Mouse (Mus musculus) hindbrain, embryonic 10.5 days (tissue): Measurements from ENCODE around the gene Srcin1. TPM values are rescaled to one million over a fixed set of nuclear protein-coding genes. Genes with fewer than 3 reads are reported as not detected.

Experiments
- DNase-seq: peaks from one replicate; pipeline ENCODE4 v3.0.0-alpha.2; 2017; ENCODE audit warnings: low spot score
- H3K27ac ChIP-seq: fragments of 300-500 bp; sonication (generic); 2 replicates; pipeline ENCODE4 v1.5.1; 2016; ENCODE audit warnings: mild to moderate bottlenecking, moderate library complexity
- H3K27me3 ChIP-seq: fragments of 300-500 bp; sonication (generic); 2 replicates; pipeline ENCODE4 v1.6.1; 2016; ENCODE audit warnings: mild to moderate bottlenecking; ENCODE audit not compliant: poor library complexity, insufficient read depth, severe bottlenecking
- H3K36me3 ChIP-seq: fragments of 300-500 bp; sonication (generic); 2 replicates; pipeline ENCODE4 v1.6.1; 2016; ENCODE audit warnings: mild to moderate bottlenecking, moderate library complexity
- H3K4me1 ChIP-seq: fragments of 300-500 bp; sonication (generic); replicated peaks from 2 replicates; pipeline ENCODE4 v1.6.1; 2016; ENCODE audit warnings: mild to moderate bottlenecking
- H3K4me3 ChIP-seq: fragments of 300-500 bp; sonication (generic); 2 replicates; pipeline ENCODE4 v1.5.1; 2016; ENCODE audit warnings: mild to moderate bottlenecking, moderate library complexity
- H3K9me3 ChIP-seq: fragments of 300-500 bp; sonication (generic); 2 replicates; pipeline ENCODE4 v1.6.1; 2016; ENCODE audit warnings: mild to moderate bottlenecking, moderate library complexity
- WGBS: fragments of 180-500 bp; shearing (Covaris S2); methylation state at CpG from one replicate; pipeline ENCODE4 v1.1.7; 2016; 5-methylcytosine and 5-hydroxymethylcytosine counted together
- polyA plus RNA-seq: library from polyadenylated mRNA; unstranded; fragments of >200 nt; fragmentation: Nextera tagmentation; extraction: Ambion mirVana; gene quantifications from 2 replicates; pipeline ENCODE4 v1.2.1, GENCODE M21; 2016

Gene Srcin1
- polyA plus RNA-seq, 1 experiment from 2014 or later, result 1.8 TPM

- 58% methylated on average over 3 of the region's 3 CpGs for WGBS
- Histone ChIP-seq H3K27me3 (peaks cover 100% of the 10 kb centered on the region), H3K9me3 (no peaks in the 10 kb centered on the region), H3K4me3 (no peak overlapping the region), H3K4me1 (peaks cover 98% of the 10 kb centered on the region), H3K27ac (peak overlapping the region; percentile 37; the same call in 1 of the 2 replicates), H3K36me3 (no peaks in the 10 kb centered on the region)
- no peak for DNase-seq
Observed at GRCm38 (mm10) chr11:97562536-97562935, 13.4 kb downstream of the Srcin1 start.

DNA sequence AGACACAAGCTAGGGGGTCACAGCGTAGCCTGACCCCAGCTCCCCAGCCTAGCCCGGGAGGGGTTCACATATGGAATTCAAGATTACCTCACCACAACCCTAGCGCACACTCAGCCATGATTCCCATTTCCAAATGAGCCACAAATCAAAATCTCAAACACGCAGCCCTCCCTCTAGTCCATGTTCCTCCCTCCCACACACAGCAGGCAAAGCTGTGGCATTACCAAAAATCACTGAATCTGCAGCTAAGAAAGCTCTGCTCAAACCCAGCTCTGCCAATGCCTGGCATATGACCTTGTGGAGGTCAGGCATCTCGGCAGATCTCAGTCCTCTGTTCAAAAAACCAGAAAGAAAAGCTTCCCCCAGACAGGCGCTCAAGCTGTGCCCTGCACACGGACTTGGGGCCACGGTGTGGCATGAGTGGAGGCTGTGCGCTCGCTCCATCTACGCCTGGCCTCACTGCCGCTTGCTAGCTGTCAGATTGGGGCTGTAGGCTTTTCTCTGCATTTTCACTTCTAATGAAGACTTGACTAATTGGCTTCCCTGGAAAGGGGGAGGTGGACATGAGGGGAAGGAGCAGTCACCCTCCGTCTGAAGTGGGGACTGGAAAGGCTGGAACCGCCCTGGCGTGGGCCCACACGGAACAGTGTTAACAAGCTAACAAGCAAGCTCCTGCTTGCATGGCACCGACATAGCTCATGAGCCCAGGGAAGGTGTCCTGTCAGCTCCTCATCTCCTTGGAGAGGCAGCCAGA lies 15.6 kb downstream of the Srcin1 start:
- H3K36me3 ChIP-seq, result no peaks in the 10 kb centered on the region
- no peaks in the 10 kb centered on the region for H3K9me3 ChIP-seq
- 33% methylated on average over 17 of the region's 17 CpGs for WGBS
- no peak overlapping the region for H3K4me3 ChIP-seq
- no peak for DNase-seq
- H3K27me3 ChIP-seq, result peaks cover 94% of the 10 kb centered on the region
- H3K27ac ChIP-seq, result peak overlapping the region; percentile 54; the same call in 1 of the 2 replicates
- peaks cover 97% of the 10 kb centered on the region for H3K4me1 ChIP-seq

DNA sequence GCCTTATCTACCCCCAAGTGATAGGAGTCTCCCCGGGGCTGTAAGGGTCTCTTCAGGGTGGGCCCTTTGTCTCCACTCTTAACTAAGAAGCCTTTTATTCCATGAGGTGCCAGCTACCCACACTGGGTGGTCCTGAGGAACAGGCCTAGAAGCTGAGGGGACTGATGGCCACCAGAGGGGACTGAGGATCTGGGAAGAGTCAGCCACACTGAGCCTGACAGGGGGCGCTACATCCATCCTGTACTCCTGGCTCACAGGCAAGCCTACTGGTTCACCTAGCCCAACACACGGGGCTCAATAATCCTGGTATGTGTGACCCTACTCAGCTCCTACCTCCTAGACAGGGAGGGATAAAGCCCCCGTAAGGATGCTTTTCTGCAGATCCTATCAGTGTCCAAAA lies 16.4 kb downstream of the Srcin1 start:
- no peak for DNase-seq
- H3K9me3 ChIP-seq, result no peaks in the 10 kb centered on the region
- 0 out of 2 replicates have a peak overlapping the region, but pooled peaks have one; percentile 12 for H3K27ac ChIP-seq
- H3K4me1 ChIP-seq, result peaks cover 92% of the 10 kb centered on the region
- peaks cover 88% of the 10 kb centered on the region for H3K27me3 ChIP-seq
- H3K36me3 ChIP-seq, result no peaks in the 10 kb centered on the region
- 33% methylated on average over 4 of the region's 4 CpGs for WGBS
- H3K4me3 ChIP-seq, result no peak overlapping the region

- H3K27me3 ChIP-seq, result peaks cover 86% of the 10 kb centered on the region
- H3K27ac ChIP-seq, result no peak overlapping the region
- H3K36me3 ChIP-seq, result no peaks in the 10 kb centered on the region
- peaks cover 85% of the 10 kb centered on the region for H3K4me1 ChIP-seq
- H3K4me3 ChIP-seq, result no peak overlapping the region
- H3K9me3 ChIP-seq, result no peaks in the 10 kb centered on the region
- 54% methylated on average over 4 of the region's 4 CpGs for WGBS
- DNase-seq, result no peak
Observed at GRCm38 (mm10) chr11:97557885-97558284, 18.1 kb downstream of the Srcin1 start.

DNA sequence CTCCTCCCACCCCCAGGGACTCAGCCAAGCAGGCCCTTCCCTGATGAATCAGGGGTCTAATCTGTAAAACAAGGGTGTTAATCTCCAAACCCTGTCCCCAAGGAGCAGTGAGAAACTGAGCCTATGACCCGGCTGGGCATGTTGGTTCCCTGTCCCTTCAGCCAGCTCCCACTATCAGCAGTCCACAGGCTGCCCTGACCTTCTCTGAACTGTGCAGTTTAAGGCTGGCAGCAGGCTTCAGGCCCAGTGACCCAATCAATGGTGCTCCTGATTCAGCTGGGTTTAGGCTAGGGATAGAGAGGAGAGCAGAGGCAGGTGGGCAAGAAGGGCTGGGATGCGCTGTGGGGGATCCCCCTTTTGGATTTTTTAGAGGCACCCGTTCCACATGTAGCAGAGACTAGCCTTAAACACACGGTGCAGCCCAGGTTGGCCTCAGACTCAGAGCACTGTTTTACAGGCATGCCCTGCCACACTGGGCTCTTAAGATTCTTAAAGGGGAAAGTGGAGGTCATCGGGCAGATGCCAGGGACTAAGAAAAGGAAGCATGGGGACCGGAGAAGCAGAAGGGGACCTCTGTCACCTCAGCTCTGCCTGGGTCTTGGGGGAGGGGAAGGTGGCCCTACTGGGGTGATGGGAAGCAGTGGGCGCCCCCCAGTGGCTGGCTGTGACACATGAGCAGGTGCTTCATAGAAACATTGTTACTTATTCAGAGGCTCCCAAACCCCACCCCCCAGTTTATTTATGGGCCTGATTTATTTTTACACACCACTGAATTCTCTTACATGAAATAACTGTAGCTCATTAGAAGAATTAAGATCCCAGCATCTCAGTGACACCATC lies 19.2 kb downstream of the Srcin1 start:
- Histone ChIP-seq H3K27me3 (peaks cover 86% of the 10 kb centered on the region), H3K4me1 (peaks cover 87% of the 10 kb centered on the region), H3K4me3 (no peak overlapping the region), H3K36me3 (no peaks in the 10 kb centered on the region), H3K27ac (peak overlapping the region; percentile 45), H3K9me3 (no peaks in the 10 kb centered on the region)
- peak; percentile 68 for DNase-seq
- 14% methylated on average over 7 of the region's 7 CpGs for WGBS

DNA sequence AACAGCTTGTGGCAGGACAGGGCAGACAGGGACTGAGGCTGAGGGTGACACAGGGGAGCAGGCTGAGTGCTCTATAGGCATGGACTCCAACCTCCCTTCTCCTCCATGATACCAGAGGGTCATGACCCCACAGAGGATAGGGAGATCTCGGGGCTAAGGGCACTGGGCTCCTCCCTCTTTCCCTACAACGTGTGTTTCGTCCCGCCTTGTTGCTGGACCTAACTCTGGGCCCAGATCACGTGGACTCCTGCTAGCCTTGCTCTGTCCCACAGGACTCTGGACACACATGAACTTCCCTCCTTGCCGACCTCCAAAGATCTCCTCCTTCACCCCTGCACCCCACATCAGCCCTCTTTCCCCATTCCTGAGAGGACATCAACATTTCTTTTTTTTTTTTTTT lies 20.8 kb downstream of the Srcin1 start:
- WGBS, result 30% methylated on average over 6 of the region's 6 CpGs
- H3K27me3 ChIP-seq, result peaks cover 86% of the 10 kb centered on the region
- H3K27ac ChIP-seq, result no peak overlapping the region
- H3K4me3 ChIP-seq, result no peak overlapping the region
- H3K9me3 ChIP-seq, result no peaks in the 10 kb centered on the region
- peaks cover 85% of the 10 kb centered on the region for H3K4me1 ChIP-seq
- H3K36me3 ChIP-seq, result no peaks in the 10 kb centered on the region
- DNase-seq, result no peak

- 4% methylated on average over 8 of the region's 8 CpGs for WGBS
- DNase-seq, result no peak
- Histone ChIP-seq H3K36me3 (no peaks in the 10 kb centered on the region), H3K27ac (peak overlapping the region; percentile 53; the same call in 1 of the 2 replicates), H3K4me1 (peaks cover 71% of the 10 kb centered on the region), H3K4me3 (peak overlapping the region; percentile 32), H3K9me3 (no peaks in the 10 kb centered on the region), H3K27me3 (peaks cover 86% of the 10 kb centered on the region)
Observed at GRCm38 (mm10) chr11:97552151-97552550, 23.8 kb downstream of the Srcin1 start.

DNA sequence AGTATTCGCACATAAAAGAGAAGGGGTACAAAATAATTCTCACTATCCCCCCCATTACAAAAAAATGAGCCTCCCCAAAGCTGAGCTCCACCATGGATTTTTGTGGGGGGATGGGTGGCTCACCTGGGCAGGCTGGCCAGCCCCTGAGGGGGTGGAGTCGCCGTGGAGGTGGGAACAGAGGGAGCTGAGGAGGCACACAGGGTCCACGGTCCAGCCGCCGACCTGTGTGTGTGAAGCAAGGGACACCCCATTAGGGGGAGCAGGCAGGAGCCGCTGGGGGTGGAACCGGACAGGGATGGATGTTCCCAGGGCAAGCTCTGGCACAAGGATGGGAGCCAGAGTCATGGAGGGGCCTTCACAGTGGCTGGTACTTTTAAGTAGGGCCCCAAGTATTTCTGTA lies 27.2 kb downstream of the Srcin1 start:
- no peaks in the 10 kb centered on the region for H3K9me3 ChIP-seq
- no peak overlapping the region for H3K4me3 ChIP-seq
- no peak overlapping the region for H3K27ac ChIP-seq
- peaks cover 74% of the 10 kb centered on the region for H3K4me1 ChIP-seq
- peaks cover 100% of the 10 kb centered on the region for H3K27me3 ChIP-seq
- 46% methylated on average over 8 of the region's 8 CpGs for WGBS
- no peaks in the 10 kb centered on the region for H3K36me3 ChIP-seq
- DNase-seq, result no peak

GRCm38 (mm10) chr11:97547957-97548706 lies 27.9 kb downstream of the Srcin1 start:
- Histone ChIP-seq H3K9me3 (no peaks in the 10 kb centered on the region), H3K27ac (0 out of 2 replicates have a peak overlapping the region, but pooled peaks have one; percentile 83), H3K4me3 (no peak overlapping the region), H3K27me3 (peaks cover 100% of the 10 kb centered on the region), H3K4me1 (peaks cover 74% of the 10 kb centered on the region), H3K36me3 (no peaks in the 10 kb centered on the region)
- WGBS, result 64% methylated on average over 12 of the region's 12 CpGs
- DNase-seq, result no peak

DNA sequence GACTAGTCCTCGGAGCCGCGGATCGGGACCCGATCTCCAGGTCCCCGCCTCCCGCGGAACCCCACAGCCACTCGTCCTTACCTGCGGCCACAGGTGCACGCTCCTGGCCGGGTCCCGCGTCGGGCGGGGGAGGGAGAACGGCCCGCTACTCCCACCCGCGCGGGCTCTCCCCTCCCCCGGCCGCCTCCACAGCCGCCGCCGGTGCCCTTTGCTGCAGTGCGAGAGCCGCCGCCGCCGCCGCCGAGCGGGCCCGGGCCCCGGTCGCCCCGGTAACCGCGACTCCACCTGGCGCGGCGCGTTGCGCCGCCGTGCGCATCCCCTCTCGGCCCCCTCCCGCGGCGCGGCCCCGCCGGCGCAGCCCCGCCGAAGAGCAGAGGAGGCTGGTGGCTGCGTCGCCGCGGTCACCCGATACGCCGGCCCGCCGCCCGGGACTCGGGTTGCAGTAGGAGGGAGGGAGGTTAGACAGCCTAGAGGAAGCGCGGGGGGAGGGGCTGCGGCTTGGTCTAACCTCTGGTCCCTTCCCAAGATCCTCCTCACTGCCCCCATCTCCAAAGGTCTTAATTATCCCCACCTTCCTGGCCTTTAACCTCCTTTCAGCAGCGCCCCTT lies 29.1 kb downstream of the Srcin1 start:
- Histone ChIP-seq H3K27ac (peak overlapping the region; percentile 83), H3K36me3 (peaks cover 4% of the 10 kb centered on the region; the same call in 1 of the 2 replicates), H3K4me1 (peaks cover 74% of the 10 kb centered on the region), H3K9me3 (no peaks in the 10 kb centered on the region), H3K27me3 (peaks cover 100% of the 10 kb centered on the region), H3K4me3 (peak overlapping the region; percentile 75)
- WGBS, result 1% methylated on average over 73 of the region's 73 CpGs
- DNase-seq, result peak; percentile 74

DNA sequence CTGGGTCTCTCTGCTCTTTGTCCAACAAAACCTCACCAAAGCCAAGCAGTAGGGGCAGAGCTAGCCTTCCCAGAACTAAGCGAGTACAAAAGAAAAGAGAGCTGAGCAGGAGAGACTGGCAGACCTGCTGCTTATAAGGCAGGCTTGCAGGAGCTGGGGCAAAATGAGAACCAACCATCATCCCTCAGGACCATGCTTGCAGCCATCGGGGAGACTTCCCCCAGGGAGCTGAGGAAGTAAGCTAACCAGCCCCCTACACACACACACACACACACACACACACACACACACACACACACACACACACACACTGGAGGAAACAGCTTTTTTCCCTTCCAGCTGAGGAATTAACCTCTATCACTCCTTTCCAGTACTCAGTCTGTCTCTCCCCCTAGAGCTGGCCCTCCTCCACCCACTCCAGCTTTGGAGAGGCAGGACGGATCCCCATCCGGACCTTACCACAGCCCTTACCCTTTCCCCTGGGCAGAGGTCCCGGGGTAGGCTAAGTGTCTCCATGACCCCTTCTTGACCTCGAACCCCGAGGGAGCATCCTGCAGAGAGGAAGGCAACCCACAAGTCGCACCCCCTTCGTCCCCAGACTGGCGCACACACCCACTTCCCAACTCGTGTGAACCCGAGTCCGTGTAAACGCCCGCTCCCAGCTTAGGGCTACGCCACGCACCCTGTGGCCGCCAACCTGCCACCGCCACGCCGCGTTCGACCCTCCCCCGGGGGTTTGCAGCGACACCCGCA lies 30.0 kb downstream of the Srcin1 start:
- H3K9me3 ChIP-seq, result no peaks in the 10 kb centered on the region
- H3K27me3 ChIP-seq, result peaks cover 99% of the 10 kb centered on the region
- peaks cover 4% of the 10 kb centered on the region; the same call in 1 of the 2 replicates for H3K36me3 ChIP-seq
- H3K27ac ChIP-seq, result peak overlapping the region; percentile 83
- WGBS, result 2% methylated on average over 26 of the region's 26 CpGs
- H3K4me1 ChIP-seq, result peaks cover 67% of the 10 kb centered on the region
- no peak for DNase-seq
- H3K4me3 ChIP-seq, result peak overlapping the region; percentile 75
